Mouse (Mus musculus): ENCODE measurements at regions not wholly inside any gene's neighbourhood (a gene's known extent, or its start where the extent isn't known, plus 50 kb on each side); places are given as distances from the start of the nearest gene placed in this dataset.

DNA sequence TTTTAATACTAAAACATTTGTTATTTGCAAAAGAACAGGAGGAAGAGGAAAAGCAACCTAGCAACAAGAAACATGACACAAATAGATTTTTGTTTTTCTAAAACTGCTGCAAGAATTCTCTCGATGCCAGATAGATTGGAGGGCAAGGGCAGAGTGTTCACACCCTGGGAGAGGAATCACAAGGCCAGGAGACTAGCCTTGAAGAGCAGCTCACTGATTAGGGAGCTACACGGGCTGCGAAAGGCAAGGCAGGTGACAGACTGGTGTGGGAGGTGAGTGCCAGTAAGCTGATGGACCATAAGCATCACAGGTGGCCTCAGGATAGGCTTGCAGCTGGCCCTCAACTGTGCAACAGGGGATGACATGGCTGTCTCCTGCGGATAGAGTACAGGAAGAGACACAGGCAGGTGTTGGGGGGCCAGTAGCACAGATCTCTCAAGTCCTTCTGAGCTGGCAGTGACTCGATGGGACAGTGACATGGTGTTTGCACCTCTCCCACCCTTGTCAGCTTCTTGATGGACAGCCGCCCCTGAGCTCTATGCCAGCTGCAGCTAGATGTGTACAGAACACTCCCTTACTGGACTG is 102.0 kb upstream of the Abca1 start:
- no peak for TF ChIP-seq CTCF (IDR thresholded peaks at IDR 0.05; ENCODE audit: control insufficient read depth, insufficient read depth, insufficient read length)
- no peak for TF ChIP-seq CEBPB (IDR thresholded peaks at IDR 0.05; ENCODE audit: low read depth)
- TF ChIP-seq USF1 (IDR thresholded peaks at IDR 0.05; ENCODE audit: low read depth), result no peak
- no peak for TF ChIP-seq MYOD1 (IDR thresholded peaks at IDR 0.05; ENCODE audit: control insufficient read depth, insufficient read length, low read depth)
